Mouse (Mus musculus) E14TG2a.4 (cell line): ENCODE data around the gene Clic3.

Experiments
- H3K27me3 ChIP-seq: 2 replicates; pipeline ENCODE4 v1.6.1; 2014; ENCODE audit warnings: low read length, control low read depth; ENCODE audit not compliant: insufficient read depth
- H3K36me3 ChIP-seq: 2 replicates; pipeline ENCODE4 v1.6.1; 2014; ENCODE audit warnings: low read length, control low read depth; ENCODE audit not compliant: insufficient read depth
- H3K4me1 ChIP-seq: replicated peaks from 2 replicates; pipeline ENCODE4 v1.6.1; 2014; ENCODE audit warnings: low read depth, low read length, control low read depth
- H3K4me3 ChIP-seq: replicated peaks from 2 replicates; pipeline ENCODE4 v1.5.1; 2014; ENCODE audit warnings: mild to moderate bottlenecking, low read length
- H3K9me3 ChIP-seq: 2 replicates; pipeline ENCODE4 v1.6.1; 2014; ENCODE audit warnings: low read length, control low read depth
- CTCF ChIP-seq: conservative IDR thresholded peaks from 2 replicates; pipeline ENCODE4 v1.5.1; 2014; ENCODE audit warnings: low read length
- NANOG ChIP-seq: IDR thresholded peaks from 2 replicates; pipeline ENCODE4 v1.6.1; 2014; ENCODE audit warnings: borderline replicate concordance, low read length, mixed read lengths
- POU5F1 ChIP-seq: IDR thresholded peaks from 2 replicates; pipeline ENCODE4 v1.6.1; 2014; ENCODE audit warnings: low read length, borderline replicate concordance

Clic3 gene

GRCm38 (mm10) chr2:25505860-25506259 is 49.2 kb downstream of the Clic3 start:
- Histone ChIP-seq H3K36me3 (peaks cover 31% of the 10 kb centered on the region), H3K27me3 (no peaks in the 10 kb centered on the region), H3K4me1 (peaks cover 35% of the 10 kb centered on the region), H3K9me3 (no peaks in the 10 kb centered on the region), H3K4me3 (no peak overlapping the region)
- TF ChIP-seq POU5F1 (no peak), NANOG (no peak), CTCF (no peak)

- peak; percentile 19; the same call in 1 of the 2 replicates for TF ChIP-seq CTCF
- no peak for TF ChIP-seq POU5F1
- Histone ChIP-seq H3K4me1 (peaks cover 25% of the 10 kb centered on the region), H3K27me3 (no peaks in the 10 kb centered on the region), H3K36me3 (peaks cover 31% of the 10 kb centered on the region), H3K9me3 (no peaks in the 10 kb centered on the region), H3K4me3 (no peak overlapping the region)
Measured at GRCm38 (mm10) chr2:25506964-25507363, 50.3 kb downstream of the Clic3 start.
